Mouse (Mus musculus) kidney, postnatal 36 days (tissue): ENCODE results near the gene Hmgcs1.
A peak's percentile ranks its signal among the peaks of the same experiment; 100 is the strongest.
"Not testable (repeated sequence)": the region's sequence is repeated elsewhere in the genome, so short reads cannot be mapped to it uniquely, and the experiment has no call there.

Experiments used
- DNase-seq, 2 experiments: peaks; one replicate each; pipeline ENCODE4 v3.0.0; 2021 to 2022; ENCODE audit warnings: mixed read lengths in 2 of 2

Gene Hmgcs1

DNA sequence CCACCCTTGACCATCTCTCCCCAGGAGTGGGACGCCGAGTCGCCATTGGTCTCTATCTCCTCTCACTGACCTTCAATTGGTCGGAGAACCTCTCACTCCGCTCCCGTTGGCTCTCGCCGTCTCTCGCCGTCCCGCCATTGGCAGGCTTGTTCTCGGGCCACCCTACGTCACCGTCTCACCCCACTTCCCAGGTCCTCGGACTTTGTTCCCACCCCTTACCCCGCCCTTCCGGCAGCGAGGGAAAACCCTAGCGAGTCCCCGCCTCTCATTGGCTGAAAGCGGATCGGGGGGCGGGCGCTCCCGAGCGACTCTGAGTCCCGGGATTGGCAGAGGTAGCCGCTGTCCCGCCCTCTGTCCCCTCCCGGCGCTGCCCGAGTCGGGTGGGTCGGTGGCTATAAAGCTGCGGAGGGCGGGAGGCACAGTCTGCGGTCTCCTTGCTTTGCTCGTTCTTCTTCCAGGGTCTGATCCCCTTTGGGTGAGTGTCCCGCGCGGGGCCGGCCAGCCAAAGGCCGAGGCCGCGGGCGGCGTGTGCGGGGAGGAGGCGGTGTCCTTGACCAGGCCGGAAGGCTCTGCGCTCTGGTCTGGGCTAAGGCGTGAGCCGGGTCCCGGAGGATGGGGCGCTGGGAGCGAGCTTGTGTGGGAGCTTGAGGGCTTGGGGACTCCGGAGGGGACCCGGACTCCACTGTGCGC, at the start of gene Hmgcs1:
Gene Hmgcs1 (plus strand): TSS at position 341 of the 690 bp plus-strand sequence.
- DNase-seq: peak; percentile 99

DNA sequence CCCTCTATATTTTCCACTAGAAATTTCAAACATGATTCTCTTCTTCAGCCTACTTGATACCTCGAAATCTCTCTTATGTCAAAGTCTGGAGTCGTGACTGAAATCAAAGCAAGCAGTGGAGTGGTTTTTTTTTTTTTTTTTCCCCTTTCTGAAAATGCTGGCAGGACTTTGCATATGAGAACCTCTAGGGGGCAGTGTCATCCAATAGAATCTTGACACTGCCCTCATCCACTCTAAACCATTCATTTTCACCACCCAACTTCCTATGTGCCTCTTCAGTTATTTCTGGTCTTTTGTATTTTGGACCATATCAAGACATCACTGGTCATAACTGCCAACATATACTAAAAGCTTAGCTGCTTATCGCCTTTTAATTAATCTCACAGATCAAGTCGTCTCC, 49.7 kb upstream of the Hmgcs1 start:
- DNase-seq: peak in 1 of 2 experiments; percentile 57

DNA sequence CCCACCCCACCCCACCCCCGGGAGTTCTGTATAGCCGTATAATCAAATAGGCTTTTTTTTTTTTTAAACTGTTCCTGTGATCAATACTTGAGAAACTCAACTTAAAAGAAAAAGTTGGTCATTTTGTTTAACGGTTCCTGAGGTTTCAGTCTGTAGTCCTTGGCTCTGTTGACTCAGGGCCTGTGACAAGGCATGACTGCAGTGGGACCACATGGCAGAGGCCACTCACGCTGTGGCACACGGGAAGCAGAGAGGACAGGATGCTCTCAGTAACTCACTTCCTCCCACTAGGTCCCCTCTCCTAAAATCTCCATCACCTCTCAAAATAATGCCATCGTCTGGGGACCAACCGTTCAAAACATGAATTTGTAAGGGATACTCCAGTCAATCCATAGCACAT, 49.0 kb upstream of the Hmgcs1 start:
- no peak for DNase-seq

DNA sequence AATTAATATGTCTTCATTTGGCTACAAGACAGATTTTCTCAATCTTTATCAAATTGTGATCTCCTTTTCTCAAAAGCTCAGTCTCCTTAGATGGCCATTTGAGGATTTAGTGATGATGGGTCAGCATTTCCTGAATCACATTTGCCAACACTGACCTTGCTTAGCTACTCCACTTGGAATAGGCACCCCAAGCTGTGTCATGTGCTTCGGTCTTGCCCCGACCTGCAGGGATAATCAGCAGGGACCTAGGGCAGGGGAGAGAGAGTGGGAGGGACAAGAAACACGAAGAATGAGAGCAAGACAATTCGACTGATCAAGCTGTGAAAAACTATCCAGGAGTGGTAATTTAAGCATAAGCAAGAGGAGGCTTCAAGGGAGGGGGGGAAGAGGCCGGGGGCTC, 45.4 kb upstream of the Hmgcs1 start:
- peak in 1 of 2 experiments; percentile 23 for DNase-seq

DNA sequence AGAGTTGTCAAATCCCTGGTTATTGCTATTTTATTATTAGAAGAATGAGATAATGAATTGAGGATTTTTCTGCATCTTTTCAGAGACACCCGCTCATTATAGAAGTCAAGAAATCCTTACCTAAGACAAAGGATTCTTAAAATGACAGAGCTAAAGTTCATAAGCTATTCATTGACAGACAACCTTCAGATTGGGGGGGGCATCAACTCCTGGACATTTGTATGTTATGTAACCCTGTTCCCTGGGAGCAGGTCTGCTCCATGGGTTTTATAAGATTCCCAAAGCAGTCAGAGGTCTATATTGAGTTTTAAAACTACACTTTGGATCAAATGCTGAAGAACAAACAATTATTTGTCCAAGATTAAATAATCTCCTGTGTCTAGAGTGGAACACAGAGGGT, 43.7 kb upstream of the Hmgcs1 start:
- DNase-seq: peak in 1 of 2 experiments; percentile 58

DNA sequence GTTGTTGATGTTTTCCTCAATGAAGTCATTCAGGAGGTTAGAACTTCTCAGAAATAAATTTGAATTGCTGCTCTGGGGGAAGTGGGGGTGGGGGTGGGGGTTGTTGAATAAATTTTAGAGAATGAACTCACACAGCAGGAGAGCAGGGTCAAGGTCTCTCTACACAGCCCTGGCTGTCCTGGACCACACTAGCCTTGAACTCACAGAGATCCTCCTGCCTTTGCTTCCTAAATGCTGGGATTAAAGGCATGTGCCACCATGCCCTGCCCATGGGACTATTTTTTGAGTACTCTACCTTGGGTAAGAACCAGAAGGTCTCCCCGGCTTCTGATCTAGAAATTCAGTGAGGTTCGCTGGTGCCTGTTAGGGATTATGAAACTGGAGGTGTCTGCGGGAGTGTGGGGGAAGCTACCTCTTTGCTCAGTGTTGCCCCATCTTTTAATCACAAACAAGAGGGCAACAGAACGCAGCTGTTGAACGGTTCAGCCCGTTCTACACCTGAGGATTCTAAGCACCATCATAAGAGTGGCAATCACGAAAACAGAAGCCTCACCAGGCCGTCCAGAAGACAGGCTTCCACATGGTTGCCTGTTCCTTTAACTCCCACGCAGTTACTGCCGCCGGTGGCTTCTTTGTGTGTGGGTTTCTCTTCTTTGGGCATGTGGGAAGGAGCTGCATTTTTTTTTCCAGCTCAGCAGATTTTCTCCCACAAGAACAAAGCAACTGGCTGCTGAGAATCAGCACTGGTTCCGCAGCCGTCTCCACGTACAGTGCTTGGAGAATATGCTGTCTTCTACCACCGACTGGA, 41.1 kb upstream of the Hmgcs1 start:
- DNase-seq: no peak

DNA sequence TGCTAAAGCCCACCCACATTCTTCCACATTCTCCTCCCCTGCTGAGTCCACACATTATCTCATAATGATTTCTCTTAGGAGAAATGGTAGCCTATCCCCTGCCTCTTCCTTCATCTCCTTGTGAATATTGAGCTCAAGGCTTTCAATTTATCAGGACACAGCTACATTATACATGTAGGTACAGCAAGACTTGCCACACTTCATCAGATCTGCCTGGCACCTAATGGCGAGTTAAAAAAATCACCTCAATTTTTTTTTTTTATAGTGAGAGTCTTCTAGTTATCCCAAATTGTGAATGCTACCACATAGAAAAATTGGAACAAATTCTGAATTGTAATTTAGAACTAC, 40.5 kb upstream of the Hmgcs1 start:
- no peak for DNase-seq

DNA sequence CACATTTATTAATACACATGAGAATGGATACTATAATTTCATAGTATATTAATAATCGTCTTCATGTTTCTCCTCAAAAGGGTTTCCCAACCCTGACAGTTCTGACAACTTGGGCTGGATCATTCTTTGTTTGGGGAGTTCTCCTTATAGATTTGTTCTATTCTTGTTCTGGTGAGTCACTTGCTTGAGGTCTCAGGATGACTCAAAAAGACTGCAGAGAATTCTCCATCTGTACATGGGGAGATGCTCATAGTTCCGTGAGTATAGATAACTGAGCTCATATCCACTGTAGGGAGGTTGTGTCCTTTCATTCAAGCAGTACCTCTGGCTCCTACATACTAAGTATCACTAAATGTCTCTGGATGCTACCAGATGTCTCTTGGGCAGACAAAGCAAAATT, 35.4 kb upstream of the Hmgcs1 start:
- no peak for DNase-seq

DNA sequence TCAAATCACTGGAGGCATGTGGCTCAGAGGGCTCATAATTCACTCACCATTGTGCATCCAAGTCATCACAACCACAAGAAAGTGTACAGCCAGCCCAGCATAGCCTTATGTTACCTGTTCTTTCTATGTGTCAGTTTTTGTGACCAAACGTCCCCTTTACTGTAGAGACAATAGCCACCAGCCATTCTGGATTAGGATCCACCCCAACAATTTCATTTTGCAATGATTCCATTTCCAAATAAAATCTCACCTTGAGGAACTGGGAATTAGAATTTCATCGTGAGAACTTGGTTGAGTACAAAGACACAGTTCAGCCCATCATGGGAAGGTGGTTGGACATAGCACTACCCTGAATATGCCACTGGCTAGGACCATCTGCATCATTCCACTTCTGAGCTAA, 33.9 kb upstream of the Hmgcs1 start:
- DNase-seq: no peak

DNA sequence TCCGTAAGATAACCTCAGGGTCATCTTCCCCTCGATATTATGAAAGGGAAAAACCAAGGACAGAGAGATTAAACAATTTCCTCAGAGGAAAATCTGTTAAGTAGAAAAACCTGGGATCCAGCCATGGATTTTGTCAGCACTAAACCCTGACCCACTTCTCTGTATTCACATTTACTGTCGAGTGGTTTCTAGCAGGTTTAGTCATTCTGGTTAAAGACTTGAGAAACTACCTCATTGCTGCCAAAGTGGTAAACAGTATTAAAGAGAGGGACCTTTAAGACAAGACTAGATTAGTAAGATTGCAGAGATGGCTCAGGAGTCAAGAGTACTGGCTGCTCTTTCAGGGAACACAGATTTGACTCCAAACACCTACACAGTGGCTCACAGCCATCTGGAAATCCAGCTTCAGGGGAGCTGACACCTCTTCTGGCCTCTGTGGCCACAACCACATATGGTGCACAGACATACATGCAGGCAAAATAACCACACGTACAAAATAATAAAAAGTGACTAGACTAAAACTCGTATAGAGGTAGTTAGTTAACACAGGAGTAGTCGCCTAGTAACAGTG, 33.2 kb upstream of the Hmgcs1 start:
- DNase-seq: no peak

DNA sequence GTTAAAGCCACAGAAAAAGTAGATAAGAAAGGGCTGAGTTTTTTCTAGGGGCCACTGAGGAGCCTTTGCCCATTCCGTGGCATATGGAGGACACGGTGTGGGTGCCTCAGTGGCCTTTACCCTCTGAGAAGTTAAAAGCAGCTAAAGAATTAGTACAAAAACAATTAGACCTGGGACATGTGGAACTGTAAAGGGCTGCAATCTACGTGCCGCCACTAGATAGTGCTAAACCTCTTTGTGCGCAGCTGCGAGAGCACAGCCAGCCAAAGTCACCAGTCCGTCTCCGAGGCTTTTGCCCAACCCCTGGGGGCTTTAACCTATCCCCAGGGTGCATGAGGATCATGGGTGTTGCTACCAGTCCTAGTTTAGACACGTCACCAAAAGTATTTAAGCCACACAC, 28.8 kb upstream of the Hmgcs1 start:
- DNase-seq: peak; percentile 64 to 69

DNA sequence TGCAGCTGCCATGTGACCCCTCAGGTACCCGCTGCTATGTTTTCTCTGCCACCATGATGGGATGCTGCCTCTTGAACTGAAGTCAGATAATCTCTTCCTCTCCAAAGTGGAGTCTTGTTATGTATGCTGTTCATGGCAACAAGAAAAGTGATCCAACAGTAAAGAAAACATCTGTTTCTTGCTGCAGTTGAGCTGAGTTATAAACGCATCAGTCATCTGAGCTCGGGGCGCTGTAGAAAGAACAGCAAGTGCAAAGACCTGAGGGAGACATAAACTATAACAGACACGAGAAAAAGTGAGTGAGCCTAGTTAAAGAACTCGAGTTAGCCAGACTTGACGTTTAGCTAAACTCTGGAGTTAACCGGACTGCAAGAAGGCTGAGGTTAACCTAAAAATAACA, 11.4 kb upstream of the Hmgcs1 start:
- DNase-seq: no peak

DNA sequence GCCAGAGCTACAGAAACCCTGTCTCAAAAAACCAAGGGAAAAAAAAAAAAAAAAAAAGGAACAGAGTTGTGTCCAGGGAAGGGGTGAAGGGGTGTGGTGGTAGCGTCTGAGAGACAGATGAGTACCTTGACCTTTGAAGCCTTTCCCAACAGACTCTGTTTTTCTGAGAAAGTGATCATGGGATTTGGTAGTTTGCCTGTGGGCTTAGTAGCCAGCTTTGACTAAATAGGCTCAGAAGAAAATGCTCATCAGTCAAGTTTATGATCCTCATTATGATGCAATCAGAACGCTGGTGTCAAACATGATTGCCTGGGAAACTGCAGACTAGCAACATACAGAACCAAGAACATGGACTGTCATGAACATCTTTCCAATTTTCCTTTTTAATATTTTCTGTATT, 10.5 kb upstream of the Hmgcs1 start:
- DNase-seq: peak; percentile 24 to 46

DNA sequence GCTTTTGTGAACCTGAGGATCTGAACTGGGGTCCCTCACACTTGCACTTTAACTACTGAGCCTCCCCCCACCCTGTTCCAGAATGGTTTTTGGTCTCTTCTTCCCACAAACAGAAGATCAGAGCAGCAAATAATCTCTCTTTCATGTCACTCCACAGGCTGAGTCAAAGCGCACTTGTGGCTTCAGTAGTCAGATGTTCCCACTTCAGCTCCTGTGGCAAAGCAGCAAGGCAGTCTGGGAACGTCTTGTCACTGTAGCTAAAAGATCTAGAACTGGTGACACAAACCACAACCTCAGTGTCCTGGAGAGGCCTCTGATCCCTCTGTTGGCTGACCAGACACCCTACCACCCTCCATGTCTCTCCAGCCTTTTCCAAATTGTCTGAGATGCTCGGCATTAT, 9.0 kb upstream of the Hmgcs1 start:
- DNase-seq: no peak

DNA sequence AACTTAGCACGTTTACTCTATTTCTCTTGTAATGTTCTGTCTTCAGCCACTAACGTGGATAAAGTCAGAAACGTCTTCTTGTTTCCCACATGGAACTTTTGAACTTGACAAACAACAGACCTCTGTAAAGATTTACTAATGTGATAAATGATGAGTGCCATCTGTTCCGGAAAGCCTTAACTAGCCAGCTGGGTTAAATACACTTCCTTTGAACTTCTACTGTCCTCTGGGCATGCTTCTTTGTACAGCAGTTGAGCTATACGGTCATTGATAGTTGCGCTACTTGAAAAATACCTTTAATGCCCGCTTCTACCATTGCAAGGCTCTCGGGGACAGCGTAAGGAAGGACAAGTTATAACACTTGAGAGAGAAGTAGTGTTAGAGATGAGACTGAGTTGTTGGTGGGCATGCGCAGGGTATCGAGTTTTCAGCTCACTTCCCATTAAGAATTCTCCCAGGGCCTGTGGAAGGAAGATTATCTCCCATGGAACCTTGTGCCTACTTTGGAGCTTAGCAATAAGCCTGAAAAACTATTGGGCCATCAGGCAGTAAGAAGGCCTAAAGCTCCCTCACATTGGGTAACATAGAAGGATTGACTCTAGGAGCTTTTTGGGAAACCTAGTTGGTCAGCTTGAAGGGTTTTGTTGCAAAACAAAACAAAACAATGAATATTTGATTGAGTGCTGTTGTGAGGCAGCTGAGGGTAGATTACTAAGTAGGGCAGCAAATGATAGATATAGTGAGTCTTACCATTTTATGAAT, 5.6 kb upstream of the Hmgcs1 start:
- no peak for DNase-seq

DNA sequence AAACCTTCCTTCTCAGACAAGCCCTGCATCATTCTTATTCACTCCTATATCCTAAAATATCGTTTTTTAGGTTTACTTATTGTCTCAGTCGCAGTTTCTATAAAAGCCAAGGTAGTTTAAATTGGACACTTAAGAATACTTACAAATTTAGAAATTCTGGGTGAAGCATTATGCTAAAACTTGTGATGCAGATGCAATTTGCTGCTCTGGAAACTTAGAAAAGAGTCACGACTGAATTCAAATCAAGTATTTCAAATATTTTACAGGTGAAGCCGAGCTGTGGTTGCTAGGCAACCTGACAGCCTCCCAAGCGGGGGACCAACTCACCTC, 505 bp upstream of the Hmgcs1 start:
- DNase-seq: no peak

DNA sequence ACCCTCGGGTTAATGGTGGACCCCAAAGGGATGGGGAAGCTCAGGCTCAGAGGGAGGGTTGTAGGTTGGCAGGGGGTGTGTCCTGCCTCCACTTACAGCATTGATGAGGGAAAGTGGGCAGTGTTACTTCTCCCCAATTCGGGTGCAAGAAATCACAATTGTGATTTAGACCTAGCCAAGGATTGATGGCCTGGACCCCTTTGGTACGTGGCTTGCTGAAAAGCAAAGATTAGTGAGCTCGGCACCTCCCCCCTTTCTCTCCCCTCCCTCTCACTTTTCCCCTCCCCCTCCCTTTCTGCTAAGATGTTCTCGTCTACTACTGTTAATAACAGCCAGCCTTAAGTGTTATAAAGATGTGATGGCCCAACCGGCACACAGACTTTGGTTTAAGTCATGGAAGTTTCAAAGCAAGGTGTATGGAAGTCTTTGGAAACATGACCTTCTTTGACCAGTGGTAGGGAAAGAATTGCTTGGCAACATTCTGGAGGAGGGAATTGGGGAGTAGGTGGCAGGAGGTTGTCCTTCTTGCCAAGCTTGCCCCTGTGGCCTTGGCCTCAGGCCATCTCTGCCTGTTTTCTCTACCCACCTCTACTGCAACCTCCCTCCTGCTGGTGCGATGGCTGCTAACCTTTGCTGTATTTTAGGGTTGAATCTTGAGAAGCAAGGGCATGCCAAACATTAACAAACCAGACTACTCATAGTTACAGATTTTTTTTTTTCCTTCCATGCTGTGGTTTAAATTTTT, 869 bp downstream of the Hmgcs1 start:
- peak; percentile 87 to 89 for DNase-seq

DNA sequence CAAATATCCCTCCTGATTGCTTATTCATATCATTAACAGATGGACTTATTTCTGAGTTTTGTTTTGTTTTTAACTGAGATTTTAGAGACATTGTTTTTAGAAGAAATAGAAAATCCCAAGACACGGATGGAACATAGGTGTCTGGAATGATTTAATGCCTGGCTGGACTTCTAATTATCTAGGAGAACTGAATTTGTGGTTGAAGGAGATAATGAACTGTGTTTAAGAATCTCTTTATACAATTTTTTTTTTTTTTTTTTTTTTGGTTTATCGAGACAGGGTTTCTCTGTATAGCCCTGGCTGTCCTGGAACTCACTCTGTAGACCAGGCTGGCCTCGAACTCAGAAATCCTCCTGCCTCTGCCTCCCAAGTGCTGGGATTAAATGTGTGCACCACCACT, 1.8 kb downstream of the Hmgcs1 start:
- not testable (repeated sequence) for DNase-seq

DNA sequence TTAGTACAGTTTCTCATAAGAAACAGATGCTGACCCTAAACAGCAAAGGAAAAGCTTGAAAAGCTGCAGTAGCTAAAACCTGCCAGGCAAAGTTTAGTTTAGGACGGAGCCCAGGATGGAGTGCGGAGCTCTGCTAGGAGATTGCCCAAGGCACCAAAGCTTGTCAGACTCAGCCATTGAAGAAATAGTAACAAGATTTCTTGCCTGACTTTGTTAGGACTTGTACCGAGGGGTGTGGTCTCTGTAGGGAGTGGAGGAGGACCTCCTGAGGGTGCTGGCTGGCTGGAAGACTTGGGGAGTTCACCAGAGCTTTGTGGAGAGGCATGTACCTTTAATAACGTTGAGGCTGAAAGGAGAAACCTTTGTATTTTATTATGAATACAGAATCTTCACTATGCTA, 5.5 kb downstream of the Hmgcs1 start:
- DNase-seq: no peak

DNA sequence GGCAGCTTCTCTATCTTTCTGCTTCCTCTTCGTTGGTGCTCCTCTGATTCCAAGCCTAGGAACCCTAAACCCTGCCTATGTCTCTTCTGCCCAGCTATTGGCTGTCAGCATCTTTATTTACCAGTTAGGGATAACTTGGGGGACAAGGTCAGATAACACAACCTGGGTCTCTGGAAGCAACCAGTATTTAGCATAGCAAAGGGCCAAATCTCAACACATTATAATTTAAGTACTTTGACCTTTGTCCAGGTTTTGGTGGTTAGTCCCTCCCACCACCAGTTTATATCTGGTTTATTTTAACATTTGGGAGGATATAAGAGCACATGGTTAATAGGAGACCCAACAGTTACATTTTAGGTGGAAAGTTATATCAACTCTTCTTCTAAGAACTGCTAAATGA, 6.3 kb downstream of the Hmgcs1 start:
- peak in 1 of 2 experiments; percentile 43 for DNase-seq

DNA sequence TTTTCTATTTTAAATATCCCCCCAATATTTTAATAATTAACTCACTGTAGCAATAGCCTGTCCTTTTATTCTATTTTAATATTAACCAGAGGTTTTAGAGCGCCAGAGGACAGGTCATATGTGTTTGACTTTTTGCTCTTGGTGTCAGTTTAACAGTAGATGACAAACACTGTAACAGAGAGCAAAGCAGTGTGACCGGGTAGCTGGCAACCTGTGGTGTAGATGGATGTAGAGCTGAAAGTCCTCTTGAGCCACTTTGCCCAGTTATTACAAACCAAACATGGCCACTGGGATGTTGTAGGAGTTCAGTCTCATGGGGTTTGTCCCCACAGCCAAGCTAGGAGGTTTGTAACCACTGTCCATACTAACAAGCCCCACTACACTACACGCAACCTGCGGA, 8.3 kb downstream of the Hmgcs1 start:
- peak; percentile 57 to 77 for DNase-seq

DNA sequence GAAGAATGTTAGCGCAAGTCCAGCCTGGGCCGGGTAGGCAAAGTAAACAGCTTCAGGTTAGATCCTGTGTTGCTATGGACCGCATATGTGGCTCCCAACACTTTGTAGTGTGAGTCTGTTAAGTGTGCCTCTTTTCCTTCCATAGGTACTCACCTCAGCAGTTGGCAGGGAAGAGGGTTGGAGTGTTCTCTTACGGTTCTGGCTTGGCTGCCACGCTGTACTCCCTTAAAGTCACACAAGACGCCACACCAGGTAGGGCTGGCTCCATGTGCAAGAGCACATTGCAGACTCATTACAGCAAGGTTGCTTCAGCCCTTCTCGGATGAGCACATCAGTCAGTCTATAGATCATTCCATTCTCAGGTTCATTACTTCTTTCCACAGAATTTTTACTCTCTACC, 14.1 kb downstream of the Hmgcs1 start:
- DNase-seq: no peak
